Mouse (Mus musculus) stomach, postnatal 0 days (tissue): Measurements from ENCODE around the gene Resp18. TPM values are rescaled to one million over a fixed set of nuclear protein-coding genes. Genes with fewer than 3 reads are reported as not detected.
A peak's percentile ranks its signal among the peaks of the same experiment; 100 is the strongest.

Experiments used
- ATAC-seq: fragments of 200-750 bp; cut with Nextera tagmentation; 2 replicates; pipeline ENCODE4 v1.8.0; 2017; ENCODE audit not compliant: low FRiP score, low TSS enrichment
- DNase-seq: peaks from one replicate; pipeline ENCODE4 v3.0.0-alpha.2; 2016; ENCODE audit warnings: low spot score
- H3K27ac ChIP-seq: fragments of 300-500 bp; sonication (generic); replicated peaks from 2 replicates; pipeline ENCODE4 v1.5.1; 2014; ENCODE audit warnings: mild to moderate bottlenecking, control low read depth
- H3K27me3 ChIP-seq: fragments of 300-500 bp; sonication (generic); 2 replicates; pipeline ENCODE4 v1.6.1; 2014; ENCODE audit warnings: low read length; ENCODE audit not compliant: control insufficient read depth, insufficient read depth
- H3K36me3 ChIP-seq: fragments of 300-500 bp; sonication (generic); 2 replicates; pipeline ENCODE4 v1.6.1; 2014; ENCODE audit warnings: low read length, mixed read lengths; ENCODE audit not compliant: control insufficient read depth, insufficient read depth
- H3K4me1 ChIP-seq: fragments of 300-500 bp; sonication (generic); replicated peaks from 2 replicates; pipeline ENCODE4 v1.6.1; 2014; ENCODE audit warnings: antibody characterized with exemption; ENCODE audit not compliant: control insufficient read depth, insufficient read depth
- H3K4me2 ChIP-seq: fragments of 300-500 bp; sonication (generic); replicated peaks from 2 replicates; pipeline ENCODE4 v1.6.1; 2014; ENCODE audit warnings: low read depth, mild to moderate bottlenecking, control low read depth, moderate library complexity
- H3K4me3 ChIP-seq: fragments of 300-500 bp; sonication (generic); 2 replicates; pipeline ENCODE4 v1.5.1; 2014; ENCODE audit warnings: low read depth, low read length, control low read depth
- H3K9ac ChIP-seq: fragments of 300-500 bp; sonication (generic); 2 replicates; pipeline ENCODE4 v1.6.1; 2014; ENCODE audit warnings: mild to moderate bottlenecking, low read length, control low read depth, mixed read lengths
- H3K9me3 ChIP-seq: fragments of 300-500 bp; sonication (generic); 2 replicates; pipeline ENCODE4 v1.6.1; 2016; ENCODE audit warnings: low read length; ENCODE audit not compliant: control insufficient read depth
- CTCF ChIP-seq: IDR thresholded peaks from 2 replicates; pipeline ENCODE4 v1.5.1; 2016; ENCODE audit warnings: antibody characterized with exemption, low read depth, mild to moderate bottlenecking, moderate library complexity
- EP300 ChIP-seq: optimal IDR thresholded peaks from 2 replicates; pipeline ENCODE3; 2016; ENCODE audit warnings: antibody characterized with exemption
- WGBS: fragments of 180-500 bp; shearing (Covaris S2); extraction: QIAGEN DNeasy Blood & Tissue Kit; methylation state at CpG from one replicate; pipeline ENCODE4 v1.1.7; 2014; 5-methylcytosine and 5-hydroxymethylcytosine counted together
- polyA plus RNA-seq: library from polyadenylated mRNA; unstranded; fragments of >200 nt; fragmentation: Nextera tagmentation; extraction: Ambion mirVana; gene quantifications from 2 replicates; pipeline ENCODE4 v1.2.1, GENCODE M21; 2015

The Resp18 gene
- polyA plus RNA-seq, result 7.7 and 8.7 TPM in 2 replicates

DNA sequence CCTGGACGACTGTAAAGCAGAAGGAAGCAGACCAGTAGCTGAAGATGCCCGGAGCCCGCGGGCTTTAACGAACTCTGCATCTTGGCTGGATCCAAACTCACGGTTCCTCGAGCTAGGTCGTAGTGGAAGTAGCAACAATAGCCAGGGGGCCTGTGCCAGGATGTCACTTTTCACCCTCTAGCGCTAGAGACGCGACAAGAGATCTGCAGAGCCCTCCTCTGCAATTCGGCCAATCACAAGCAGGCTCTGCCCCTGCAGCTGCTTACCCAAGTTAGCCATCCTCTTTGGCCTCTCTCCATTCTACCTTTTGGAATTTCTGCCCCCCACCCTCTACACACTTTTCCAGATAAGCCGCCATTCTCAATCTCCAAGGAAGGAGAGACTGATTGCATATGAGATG lies at the start of gene Resp18:
Gene Resp18, minus strand, starts transcription at position 188 of the 400 bp plus-strand sequence.
- ATAC-seq, result no peak
- DNase-seq, result no peak
- no peak within 1 kb of the TSS for H3K9ac ChIP-seq
- TF ChIP-seq CTCF (no peak), EP300 (no peak)
- H3K4me2 ChIP-seq, result no peak within 1 kb of the TSS
- H3K27me3 ChIP-seq, result no peaks in the 10 kb centered on the region
- 5% methylated on average over 13 of the region's 13 CpGs for WGBS
- no peak within 1 kb of the TSS for H3K4me3 ChIP-seq
- H3K9me3 ChIP-seq, result no peaks in the 10 kb centered on the region
- no peaks in the 10 kb centered on the region for H3K36me3 ChIP-seq
- no peak within 1 kb of the TSS for H3K27ac ChIP-seq
- no peaks in the 10 kb centered on the region for H3K4me1 ChIP-seq

DNA sequence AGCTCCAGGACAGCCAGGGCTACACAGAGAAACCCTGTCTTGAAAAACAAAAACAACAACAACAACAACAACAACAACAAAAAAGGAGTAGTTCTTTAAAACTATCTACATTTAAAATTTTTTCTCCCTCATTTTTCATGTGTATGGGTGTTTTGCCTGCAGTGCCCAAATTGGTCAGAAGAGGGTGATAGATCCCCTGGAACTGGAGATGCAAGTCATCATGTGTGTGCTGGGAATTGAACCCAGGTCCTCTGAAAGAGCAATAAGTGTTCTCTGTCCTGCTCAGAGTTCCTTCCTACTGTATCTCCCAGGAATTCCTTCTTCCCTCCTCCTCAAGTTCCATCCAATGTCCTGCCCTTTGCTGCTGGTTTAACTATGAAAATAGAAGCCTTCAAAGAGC lies 49.2 kb upstream of the Resp18 start:
- no peaks in the 10 kb centered on the region for H3K36me3 ChIP-seq
- no peaks in the 10 kb centered on the region for H3K27me3 ChIP-seq
- no peak overlapping the region for H3K27ac ChIP-seq
- no peak overlapping the region for H3K4me3 ChIP-seq
- no peak overlapping the region for H3K9ac ChIP-seq
- ATAC-seq (no peak), DNase-seq (no peak)
- no peaks in the 10 kb centered on the region for H3K4me1 ChIP-seq
- TF ChIP-seq CTCF, result no peak; the same call in 1 of the 2 replicates
- TF ChIP-seq EP300, result no peak
- no peak overlapping the region for H3K4me2 ChIP-seq
- no peaks in the 10 kb centered on the region for H3K9me3 ChIP-seq

DNA sequence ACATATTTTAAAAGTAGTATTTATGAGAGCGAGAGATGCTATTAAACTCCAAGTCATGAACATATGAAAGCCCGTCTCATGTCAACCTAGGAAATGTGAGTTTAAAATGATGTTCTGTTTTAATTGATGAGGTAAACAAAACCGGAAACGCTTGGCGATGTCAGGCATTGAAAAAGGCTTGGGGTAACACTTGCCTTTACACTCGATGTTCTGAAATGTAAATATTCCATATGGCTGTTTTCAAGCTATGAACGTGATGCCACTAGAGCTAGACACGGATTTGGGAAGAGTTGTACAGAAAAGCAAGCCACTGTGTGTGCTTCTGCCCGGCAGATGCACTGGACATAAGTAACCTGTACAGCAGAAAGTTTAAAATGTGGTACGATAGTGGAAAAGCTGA lies 41.0 kb upstream of the Resp18 start:
- TF ChIP-seq EP300 (no peak), CTCF (no peak)
- no peak for ATAC-seq

DNA sequence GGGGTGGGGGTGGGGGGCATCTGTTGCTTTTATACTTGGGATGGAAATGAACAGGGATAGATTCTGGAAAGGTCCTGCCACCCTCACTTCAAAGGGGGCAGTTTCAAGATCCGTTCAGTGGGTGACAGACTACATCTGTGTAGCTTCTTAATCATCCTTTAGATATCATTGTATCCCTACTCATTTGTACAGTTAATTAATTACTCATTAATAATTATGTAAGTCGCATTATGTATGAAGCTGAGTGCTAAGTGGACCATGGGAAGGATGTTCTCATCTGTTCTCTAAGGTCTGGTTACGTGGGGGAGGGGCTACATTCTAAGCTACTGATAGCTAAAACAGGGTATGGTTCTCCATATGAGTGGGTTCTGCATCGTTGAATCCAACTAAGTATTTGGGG lies 40.5 kb upstream of the Resp18 start:
- H3K9me3 ChIP-seq, result no peaks in the 10 kb centered on the region
- WGBS, result 85% methylated on average over 4 of the region's 4 CpGs
- ATAC-seq (no peak), DNase-seq (no peak)
- no peak overlapping the region for H3K4me2 ChIP-seq
- H3K27ac ChIP-seq, result no peak overlapping the region
- no peaks in the 10 kb centered on the region for H3K36me3 ChIP-seq
- no peaks in the 10 kb centered on the region for H3K4me1 ChIP-seq
- H3K27me3 ChIP-seq, result no peaks in the 10 kb centered on the region
- no peak overlapping the region for H3K4me3 ChIP-seq
- H3K9ac ChIP-seq, result no peak overlapping the region
- no peak for TF ChIP-seq CTCF
- no peak for TF ChIP-seq EP300

More for the DNA sequence above, 41.0 kb upstream of the Resp18 start:
- DNase-seq, result no peak
- no peaks in the 10 kb centered on the region for H3K27me3 ChIP-seq
- no peaks in the 10 kb centered on the region for H3K9me3 ChIP-seq
- H3K27ac ChIP-seq, result no peak overlapping the region
- H3K4me3 ChIP-seq, result no peak overlapping the region
- no peak overlapping the region for H3K4me2 ChIP-seq
- WGBS, result 69% methylated on average over 10 of the region's 10 CpGs
- H3K4me1 ChIP-seq, result no peaks in the 10 kb centered on the region
- no peak overlapping the region for H3K9ac ChIP-seq
- no peaks in the 10 kb centered on the region for H3K36me3 ChIP-seq

DNA sequence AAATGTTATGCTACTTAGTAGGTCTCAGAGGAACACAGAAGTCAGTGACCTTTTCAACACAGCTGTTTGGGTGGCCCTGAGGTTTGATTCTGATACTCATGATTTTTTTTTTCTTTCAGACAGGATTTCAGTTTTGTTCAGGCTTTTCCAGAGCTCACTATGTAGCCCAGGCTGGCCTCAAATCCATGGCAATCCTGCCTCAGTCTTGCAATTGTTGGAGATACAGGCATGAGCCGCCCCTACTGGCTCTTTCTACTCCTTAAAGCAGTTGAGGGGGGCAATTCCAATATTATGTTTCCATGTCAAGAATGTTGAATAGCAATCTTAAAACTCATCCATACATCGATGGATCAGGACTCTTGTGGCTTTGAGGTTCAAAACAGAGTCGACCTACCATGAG lies 40.1 kb upstream of the Resp18 start:
- ATAC-seq, result no peak
- WGBS, result 72% methylated on average over 3 of the region's 3 CpGs
- Histone ChIP-seq H3K27ac (no peak overlapping the region), H3K4me3 (0 out of 2 replicates have a peak overlapping the region, but pooled peaks have one; percentile 10), H3K36me3 (no peaks in the 10 kb centered on the region), H3K4me1 (no peaks in the 10 kb centered on the region), H3K4me2 (peak overlapping the region; percentile 37), H3K27me3 (no peaks in the 10 kb centered on the region), H3K9me3 (no peaks in the 10 kb centered on the region), H3K9ac (peak overlapping the region; percentile 18; the same call in 1 of the 2 replicates)
- TF ChIP-seq EP300 (no peak), CTCF (no peak)
- no peak for DNase-seq

DNA sequence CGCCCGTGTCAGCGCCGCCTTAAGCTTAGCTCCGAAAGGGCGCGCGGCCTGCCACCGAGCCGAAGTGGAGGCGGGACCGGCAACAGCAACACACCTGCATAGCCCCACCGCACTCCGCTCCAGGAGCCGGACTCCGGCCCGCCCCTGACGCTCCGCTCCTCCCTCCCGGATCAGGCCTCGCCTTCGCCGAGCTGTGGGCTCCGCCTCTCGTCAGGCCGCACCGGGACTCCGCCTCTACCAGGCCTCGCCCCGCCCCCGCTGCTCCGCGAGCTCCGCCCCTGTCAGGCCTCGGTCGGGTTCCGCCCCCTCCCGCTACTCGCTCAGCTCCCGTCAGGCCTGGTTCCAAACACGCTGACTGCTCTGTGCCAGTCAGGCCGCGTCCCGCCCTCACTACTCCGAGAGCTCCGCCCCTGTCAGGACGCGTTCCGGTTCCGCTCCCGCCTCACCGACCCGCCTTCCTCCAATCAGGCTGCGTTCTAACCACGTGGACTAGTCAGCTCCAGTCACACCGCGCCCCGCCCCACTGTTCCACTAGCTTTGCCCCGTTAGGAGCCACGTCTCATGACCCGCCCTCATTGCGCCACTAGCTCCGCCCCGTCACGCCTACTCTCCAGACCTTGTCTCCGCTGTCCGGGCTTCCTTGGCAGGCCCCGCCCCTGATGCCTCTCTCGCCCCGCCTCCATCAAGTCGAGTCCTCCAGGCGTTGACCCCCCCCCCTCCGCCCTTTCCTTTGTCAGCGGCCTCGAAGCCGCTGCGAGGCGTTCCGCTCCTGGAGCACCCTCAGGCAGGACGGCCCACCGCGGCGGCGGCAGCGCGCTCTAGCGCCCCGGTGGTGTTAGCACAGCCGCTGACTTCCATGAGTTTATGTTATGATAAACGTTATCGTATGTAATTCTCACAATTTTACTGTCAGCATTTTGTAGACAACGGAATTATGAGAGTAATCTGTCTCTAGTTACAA lies 39.3 kb upstream of the Resp18 start, which contains the start of gene Dnpep:
Gene Dnpep, minus strand, starts transcription at position 750 of the 961 bp plus-strand sequence.
- under 1% methylated on average over 89 of the region's 92 CpGs for WGBS
- H3K4me3 ChIP-seq, result peak within 1 kb of the TSS; percentile 73

More for the DNA sequence above, 39.3 kb upstream of the Resp18 start, which contains the start of gene Dnpep:
- no peaks in the 10 kb centered on the region for H3K27me3 ChIP-seq
- no peaks in the 10 kb centered on the region for H3K4me1 ChIP-seq
- H3K9ac ChIP-seq, result peak within 1 kb of the TSS; percentile 77
- ATAC-seq, result peak; percentile 97
- DNase-seq, result peak; percentile 100
- peaks cover 5% of the 10 kb centered on the region; the same call in 1 of the 2 replicates for H3K36me3 ChIP-seq
- peak within 1 kb of the TSS; percentile 60 for H3K4me2 ChIP-seq
- no peaks in the 10 kb centered on the region for H3K9me3 ChIP-seq
- peak within 1 kb of the TSS; percentile 95 for H3K27ac ChIP-seq
- TF ChIP-seq EP300, result no peak
- peak; percentile 87 for TF ChIP-seq CTCF
